Mouse (Mus musculus) T-cell, adult 66 days (primary cell): ENCODE data around the gene Rexo1. TPM values are rescaled to one million over a fixed set of nuclear protein-coding genes. Genes with fewer than 3 reads are reported as not detected.

Experiments used
- total RNA-seq, 2 experiments: library from RNA; stranded (reverse); gene quantifications; 3 replicates in 1 of 2; 4 replicates in 1 of 2; pipeline ENCODE4 v1.2.4; 2023

The Rexo1 gene
- total RNA-seq, result 100 to 1,000 TPM; 123 to 132 TPM

DNA sequence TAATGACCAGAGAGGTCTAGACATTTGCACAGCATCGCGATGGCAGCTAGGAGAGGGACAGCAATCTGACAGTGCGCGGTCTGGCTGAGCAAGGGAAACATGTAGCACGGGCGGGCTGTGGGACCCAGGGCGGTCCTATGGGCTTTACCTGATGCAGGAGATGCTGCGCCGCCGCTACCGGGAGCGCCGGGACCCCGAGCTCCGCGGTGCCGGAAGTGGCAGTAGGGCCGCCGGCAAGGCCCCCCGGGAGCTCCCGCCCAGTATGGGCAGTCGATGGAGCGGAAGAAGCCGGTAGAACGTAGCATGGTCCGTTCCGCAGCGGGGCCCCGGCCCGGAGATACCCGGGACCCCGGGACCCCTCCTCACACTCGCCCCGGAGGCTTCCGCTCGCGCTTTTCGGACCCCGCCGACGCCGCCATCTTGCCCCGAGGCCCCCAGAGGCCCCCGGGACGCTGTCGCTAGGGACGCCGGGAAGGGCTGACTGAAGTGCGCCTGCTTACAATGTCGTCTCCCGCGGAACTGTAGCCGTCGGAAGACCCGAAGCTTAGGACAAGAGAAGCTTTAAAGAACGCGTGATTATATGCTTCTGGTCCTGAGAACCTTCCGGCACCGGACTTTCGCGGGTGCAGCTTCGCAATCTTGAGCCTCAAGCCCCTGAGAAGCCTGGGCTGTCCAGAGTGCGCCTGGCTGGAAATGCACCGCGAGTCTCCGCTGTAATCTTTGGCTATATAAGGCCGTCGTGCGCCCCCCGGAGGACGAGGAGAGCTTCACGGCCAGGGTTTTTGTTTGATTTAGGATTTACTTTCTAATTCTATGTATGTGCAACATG, at the start of gene Rexo1:
Gene Rexo1, minus strand, starts transcription at position 445 of the 829 bp plus-strand sequence.

DNA sequence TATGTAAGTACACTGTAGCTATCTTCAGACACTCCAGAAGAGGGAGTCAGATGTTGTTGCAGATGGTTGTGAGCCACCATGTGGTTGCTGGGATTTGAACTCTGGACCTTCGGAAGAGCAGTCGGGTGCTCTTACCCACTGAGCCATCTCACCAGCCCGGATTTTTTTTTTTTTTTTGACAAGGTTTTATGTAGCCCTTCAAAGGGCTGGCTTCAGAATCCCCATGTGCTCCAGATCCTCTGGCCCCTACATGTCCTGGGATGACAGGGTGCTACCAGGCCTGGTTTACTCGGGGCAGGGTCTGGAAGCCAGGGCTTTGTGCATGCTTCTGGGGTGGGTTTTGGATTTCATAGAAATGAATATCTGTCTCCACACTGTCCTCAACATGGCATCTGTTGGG, 44.4 kb upstream of the Rexo1 start, which contains the start of gene Gm49322:
Gene Gm49322, plus strand, starts transcription at position 301 of the 400 bp plus-strand sequence.

GRCm38 (mm10) chr10:80602698-80603325, 41.5 kb upstream of the Rexo1 start, which contains the start of the genes Scamp4 and Adat3:
TSS of gene Scamp4 (plus strand) at chr10:80602872.
TSS of gene Adat3 (plus strand) at chr10:80602880.

GRCm38 (mm10) chr10:80589879-80590854, 28.8 kb upstream of the Rexo1 start, which contains the start of gene Abhd17a:
TSS of gene Abhd17a (minus strand) at chr10:80590341.

DNA sequence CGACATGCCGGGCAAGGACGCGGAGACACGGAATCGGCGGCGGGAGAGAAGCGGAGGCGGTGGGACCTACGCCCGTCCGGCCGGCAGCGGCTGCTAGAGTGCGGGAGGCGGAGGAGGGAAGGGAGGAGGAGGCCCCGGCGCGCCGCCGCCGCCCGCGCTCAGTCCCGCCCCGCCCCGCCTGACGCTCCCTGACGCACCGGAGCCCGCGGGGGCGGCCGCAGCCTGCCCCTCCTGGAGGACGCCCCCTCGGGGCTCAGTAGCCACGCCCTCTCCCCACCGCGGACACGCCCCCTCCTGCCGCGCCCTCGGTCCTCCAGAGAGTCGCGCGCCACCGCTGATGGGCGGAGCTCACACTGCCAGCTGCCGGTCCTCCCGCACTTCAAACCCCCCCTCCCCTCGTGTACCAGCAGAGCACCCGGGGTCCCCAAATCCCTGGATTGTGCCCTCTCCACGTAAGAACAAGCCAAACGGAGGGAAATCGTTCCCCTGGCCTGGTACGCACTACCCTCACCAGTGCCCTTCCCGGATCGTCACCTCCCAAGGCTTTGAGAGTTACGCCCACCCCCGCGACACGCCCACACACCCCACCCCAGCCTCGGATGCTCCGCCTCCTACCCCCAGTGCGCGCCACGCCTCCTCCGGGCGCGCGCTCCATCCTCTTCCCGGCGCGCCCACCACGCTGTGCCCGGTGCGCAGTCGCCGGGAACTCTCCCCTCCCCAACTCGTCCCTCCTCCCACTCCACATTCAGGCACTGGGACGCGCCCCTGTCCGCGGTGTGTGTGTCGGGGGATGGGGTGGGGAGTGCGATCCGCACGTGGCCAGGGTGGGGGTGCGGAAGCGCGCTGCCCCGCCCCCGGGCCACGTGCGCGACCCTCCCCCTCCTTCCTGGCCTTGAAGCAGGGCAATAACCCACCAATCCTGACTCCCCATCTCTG, 16.1 kb upstream of the Rexo1 start, which contains the start of gene Klf16:
Gene Klf16, minus strand, starts transcription at position 127 of the 936 bp plus-strand sequence.

GRCm38 (mm10) chr10:80538710-80539394, 22.5 kb downstream of the Rexo1 start, which contains the start of gene Atp8b3:
TSS of gene Atp8b3 (minus strand) at chr10:80539124.

DNA sequence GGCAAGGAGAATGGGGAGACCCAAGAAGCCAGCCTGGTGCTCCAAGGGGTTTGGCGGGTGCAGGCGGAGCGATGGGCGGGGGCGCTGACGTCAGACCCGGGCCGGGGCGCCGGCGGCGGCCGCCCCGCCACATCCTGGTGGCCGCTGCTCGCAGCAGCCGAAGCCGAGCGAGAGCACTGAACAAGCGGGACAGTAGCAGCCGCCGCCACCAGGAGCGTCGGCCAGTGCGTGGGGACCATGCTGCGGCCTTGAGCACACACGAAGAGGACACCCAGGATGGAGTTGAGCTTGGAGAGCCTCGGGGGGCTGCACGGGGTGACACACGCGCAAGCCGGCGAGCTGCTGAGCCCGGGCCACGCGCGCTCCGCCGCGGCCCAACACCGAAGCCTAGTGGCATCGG, 66.6 kb downstream of the Rexo1 start, which contains the start of gene Onecut3:
Gene Onecut3, plus strand, starts transcription at position 104 of the 400 bp plus-strand sequence.

Other genes starting within 250 kb of the Rexo1 start
- 10 to 100 TPM; 25.0 to 28.7 TPM for gene 2310011J03Rik, start 241.0 kb downstream of the Rexo1 start, total RNA-seq
- gene Pcsk4, start 232.1 kb downstream of the Rexo1 start, total RNA-seq, result 1 to 10 TPM; 2.9 to 3.1 TPM
- under 1 TPM in 1 of 2 experiments, not detected in 1; 0.90 TPM for gene Reep6, start 231.6 kb downstream of the Rexo1 start, total RNA-seq
- gene Adamtsl5, start 213.1 kb downstream of the Rexo1 start, total RNA-seq, result not detected
- not detected for gene Plk5, start 205.1 kb downstream of the Rexo1 start, total RNA-seq
- gene Mex3d, start 173.9 kb downstream of the Rexo1 start, total RNA-seq, result 1 to 10 TPM; 8.0 to 8.7 TPM
- gene Mbd3, start 162.0 kb downstream of the Rexo1 start, total RNA-seq, result 100 to 1,000 TPM; 107 to 120 TPM
- gene Uqcr11, start 154.7 kb downstream of the Rexo1 start, total RNA-seq, result 10 to 100 TPM; 63.7 to 70.9 TPM
- gene Tcf3, start 127.9 kb downstream of the Rexo1 start, total RNA-seq, result 10 to 100 TPM; 98.1 to 99.2 TPM
- gene Onecut3, start 66.7 kb downstream of the Rexo1 start, total RNA-seq, result not detected
- gene Atp8b3, start 22.4 kb downstream of the Rexo1 start, total RNA-seq, result not detected
- 10 to 100 TPM; 27.9 to 29.2 TPM for gene Klf16, start 15.8 kb upstream of the Rexo1 start, total RNA-seq
- 10 to 100 TPM; 49.3 to 56.2 TPM for gene Abhd17a, start 28.8 kb upstream of the Rexo1 start, total RNA-seq
- gene Scamp4, start 41.3 kb upstream of the Rexo1 start, total RNA-seq, result 10 to 100 TPM; 52.6 to 54.4 TPM
- 1 to 10 TPM; 3.0 to 4.8 TPM for gene Adat3, start 41.3 kb upstream of the Rexo1 start, total RNA-seq
- 1 to 10 TPM; 4.5 to 7.9 TPM for gene Gm49322, start 44.5 kb upstream of the Rexo1 start, total RNA-seq
- gene Csnk1g2, start 61.3 kb upstream of the Rexo1 start, total RNA-seq, result 100 to 1,000 TPM; 212 to 215 TPM
- 10 to 100 TPM; 26.6 to 27.7 TPM for gene Btbd2, start 95.5 kb upstream of the Rexo1 start, total RNA-seq
- gene Mknk2, start 116.6 kb upstream of the Rexo1 start, total RNA-seq, result 100 to 1,000 TPM; 280 to 313 TPM
- gene Mob3a, start 140.4 kb upstream of the Rexo1 start, total RNA-seq, result 100 to 1,000 TPM; 151 to 180 TPM
- gene Izumo4, start 140.6 kb upstream of the Rexo1 start, total RNA-seq, result 10 to 100 TPM; 56.2 to 88.3 TPM
- 100 to 1,000 TPM; 144 to 150 TPM for gene Ap3d1, start 180.7 kb upstream of the Rexo1 start, total RNA-seq
- 10 to 100 TPM; 69.9 to 73.5 TPM for gene Dot1l, start 193.6 kb upstream of the Rexo1 start, total RNA-seq
- 10 to 100 TPM; 76.4 to 85.9 TPM for gene Sf3a2, start 236.6 kb upstream of the Rexo1 start, total RNA-seq
- 100 to 1,000 TPM; 133 to 134 TPM for gene Plekhj1, start 237.1 kb upstream of the Rexo1 start, total RNA-seq
- gene Amh, start 243.7 kb upstream of the Rexo1 start, total RNA-seq, result 1 to 10 TPM; 2.0 to 3.3 TPM